Mouse (Mus musculus) gastrocnemius, adult 2 months (tissue): ENCODE measurements at regions not wholly inside any gene's neighbourhood (a gene's known extent, or its start where the extent isn't known, plus 50 kb on each side); places are given as distances from the start of the nearest gene placed in this dataset.
"Not testable (repeated sequence)": the region's sequence is repeated elsewhere in the genome, so short reads cannot be mapped to it uniquely, and the experiment has no call there.

Experiments
- DNase-seq: peaks from one replicate; pipeline ENCODE4 v3.0.0; 2022
- H3K27ac ChIP-seq: fragments of 200-600 bp; 2 replicates; pipeline ENCODE4 v1.8.1; 2022; ENCODE audit warnings: mild to moderate bottlenecking
- H3K4me3 ChIP-seq: fragments of 200-600 bp; 2 replicates; pipeline ENCODE4 v1.8.1; 2022; ENCODE audit warnings: mild to moderate bottlenecking, moderate library complexity
- CTCF ChIP-seq: fragments of 200-600 bp; IDR thresholded peaks from 2 replicates; pipeline ENCODE4 v1.8.1; 2022; ENCODE audit warnings: antibody characterized with exemption, mild to moderate bottlenecking, moderate library complexity
- intact Hi-C: fragments of 180-260 bp; cut with DNase I; formaldehyde crosslinking; loops from one replicate; pipeline ENCODE4 v1.15.1; 2025

- Histone ChIP-seq H3K27ac (no peak overlapping the region), H3K4me3 (no peak overlapping the region)
- no peak for TF ChIP-seq CTCF
- DNase-seq: no peak
- intact Hi-C loops: no loop called here
These were observed 249.4 kb upstream of the Akr1e1 start for GRCm38 (mm10) chr13:4858341-4858740.

GRCm38 (mm10) chr13:4839481-4839880, 230.5 kb upstream of the Akr1e1 start:
- H3K4me3 ChIP-seq, H3K27ac ChIP-seq, DNase-seq, intact Hi-C loops: not testable (repeated sequence)

- no peak overlapping the region for H3K27ac ChIP-seq
- H3K4me3 ChIP-seq: no peak overlapping the region
- intact Hi-C loops: no loop called here
- no peak for DNase-seq
- no peak for TF ChIP-seq CTCF
These were observed 217.8 kb upstream of the Akr1e1 start for GRCm38 (mm10) chr13:4826756-4827155.

- intact Hi-C loops, H3K27ac ChIP-seq, DNase-seq, H3K4me3 ChIP-seq: not testable (repeated sequence)
These were observed 216.8 kb upstream of the Akr1e1 start for GRCm38 (mm10) chr13:4825749-4826148.

GRCm38 (mm10) chr13:4806876-4807275, 197.9 kb upstream of the Akr1e1 start:
- no peak overlapping the region for H3K27ac ChIP-seq
- intact Hi-C loops: no loop called here
- no peak for DNase-seq
- no peak overlapping the region for H3K4me3 ChIP-seq
- TF ChIP-seq CTCF: no peak

GRCm38 (mm10) chr13:4800666-4801065, 191.7 kb upstream of the Akr1e1 start:
- intact Hi-C loops: no loop called here
- TF ChIP-seq CTCF: no peak
- H3K4me3 ChIP-seq: no peak overlapping the region
- no peak for DNase-seq
- no peak overlapping the region for H3K27ac ChIP-seq

- no peak overlapping the region for H3K27ac ChIP-seq
- no peak for DNase-seq
- intact Hi-C loops: no loop called here
- no peak overlapping the region for H3K4me3 ChIP-seq
- TF ChIP-seq CTCF: no peak
These were observed 182.2 kb upstream of the Akr1e1 start for GRCm38 (mm10) chr13:4791139-4791538.

GRCm38 (mm10) chr13:4790414-4790813, 181.4 kb upstream of the Akr1e1 start:
- no peak for TF ChIP-seq CTCF
- intact Hi-C loops: no loop called here
- Histone ChIP-seq H3K27ac (no peak overlapping the region), H3K4me3 (no peak overlapping the region)
- no peak for DNase-seq

- intact Hi-C loops: no loop called here
- Histone ChIP-seq H3K4me3 (no peak overlapping the region), H3K27ac (no peak overlapping the region)
- no peak for DNase-seq
- no peak for TF ChIP-seq CTCF
These were observed 174.3 kb upstream of the Akr1e1 start for GRCm38 (mm10) chr13:4783290-4783689.

- H3K4me3 ChIP-seq, H3K27ac ChIP-seq, DNase-seq: not testable (repeated sequence)
- intact Hi-C loops: loop anchor here (10.0 kb wide), 1 partner anchor 166 kb away; no protein-coding TSS in a partner anchor
These were observed 169.4 kb upstream of the Akr1e1 start for GRCm38 (mm10) chr13:4778264-4778823.

- H3K27ac ChIP-seq: peak overlapping the region; percentile 54
- no peak overlapping the region for H3K4me3 ChIP-seq
- intact Hi-C loops: loop anchor here (2.0 to 10.0 kb wide), 2 partner anchors 168 to 1694 kb away; no protein-coding TSS in a partner anchor
These were observed 167.9 kb upstream of the Akr1e1 start for GRCm38 (mm10) chr13:4776855-4777254.

GRCm38 (mm10) chr13:4772324-4772723, 163.3 kb upstream of the Akr1e1 start:
- no peak for TF ChIP-seq CTCF
- intact Hi-C loops: loop anchor here (5.0 to 10.0 kb wide), 4 partner anchors 105 to 1090 kb away; partner anchors contain the start of gene Klf6
- peak; percentile 67 for DNase-seq
- no peak overlapping the region for H3K4me3 ChIP-seq
- H3K27ac ChIP-seq: peak overlapping the region; percentile 96

More at GRCm38 (mm10) chr13:4776855-4777254, 167.9 kb upstream of the Akr1e1 start:
- TF ChIP-seq CTCF: peak; percentile 75
- peak; percentile 59 for DNase-seq

GRCm38 (mm10) chr13:4771120-4772075, 162.4 kb upstream of the Akr1e1 start:
- intact Hi-C loops: loop anchor here (1.0 to 10.0 kb wide), 5 partner anchors 104 to 1091 kb away; partner anchors contain the start of gene Klf6
- Histone ChIP-seq H3K27ac (peak overlapping the region; percentile 96), H3K4me3 (peak overlapping the region; percentile 40)
- peak; percentile 43 for TF ChIP-seq CTCF
- peak; percentile 90 for DNase-seq
